Mouse (Mus musculus): ENCODE measurements around the gene Clstn3. TPM values are rescaled to one million over a fixed set of nuclear protein-coding genes. Genes with fewer than 3 reads are reported as not detected.
"Not testable (repeated sequence)": the region's sequence is repeated elsewhere in the genome, so short reads cannot be mapped to it uniquely, and the experiment has no call there.

The Clstn3 gene
- polyA plus RNA-seq, 1 experiment from 2014 or later, result 1.1 TPM

DNA sequence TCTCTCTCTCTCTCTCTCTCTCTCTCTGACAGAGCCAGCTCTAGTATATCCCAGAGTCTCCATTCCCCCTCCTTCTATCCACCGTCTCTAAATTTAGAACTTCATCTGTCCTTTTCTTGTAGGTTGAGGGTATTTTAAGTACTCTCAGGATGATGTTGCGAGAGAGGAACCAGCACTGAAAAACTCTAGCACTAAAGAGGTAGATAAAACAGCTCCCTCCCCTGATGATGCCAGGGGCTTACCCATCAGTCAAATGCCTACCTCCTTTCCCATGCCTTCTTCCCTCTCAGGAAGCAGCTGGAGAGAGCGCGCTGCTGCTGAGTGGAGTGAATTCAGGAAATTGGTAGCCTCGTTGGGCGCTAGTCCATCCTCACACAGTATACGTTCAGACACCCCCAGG lies 37.3 kb downstream of the Clstn3 start:
- H3K27ac ChIP-seq (replicated peaks), result no peak overlapping the region
- H3K9me3 ChIP-seq, result no peaks in the 10 kb centered on the region
- ATAC-seq (ENCODE audit: extremely low read depth, insufficient number of reproducible peaks, low FRiP score, low TSS enrichment), result no peak
- no peaks in the 10 kb centered on the region for H3K36me3 ChIP-seq
- 56% methylated on average over 7 of the region's 7 CpGs for WGBS
- peaks cover 39% of the 10 kb centered on the region for H3K4me1 ChIP-seq
- peaks cover 61% of the 10 kb centered on the region for H3K27me3 ChIP-seq (replicated peaks)
- no peak overlapping the region for H3K4me3 ChIP-seq
- no peak overlapping the region for H3K9ac ChIP-seq
- peak overlapping the region; percentile 20; the same call in 1 of the 2 replicates for H3K4me2 ChIP-seq

DNA sequence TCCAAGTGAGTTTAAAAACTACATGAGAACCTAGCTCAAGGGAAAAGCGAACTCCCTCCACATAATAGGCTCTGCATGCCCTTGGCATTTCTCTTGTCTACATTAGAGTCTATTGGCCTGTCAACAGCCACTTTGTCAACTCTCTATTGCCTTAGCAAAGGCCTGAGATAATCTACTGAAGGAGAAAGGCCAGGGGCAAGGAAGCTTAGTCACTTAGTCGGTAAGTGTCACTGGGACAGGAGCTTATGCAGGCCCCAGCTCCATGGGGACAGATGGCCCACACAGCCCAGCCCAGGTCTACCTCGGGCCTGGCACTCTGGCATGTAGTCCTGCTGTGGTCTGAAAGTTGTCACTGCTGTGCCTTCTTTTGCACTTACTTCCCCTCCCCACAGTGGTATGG lies 38.0 kb downstream of the Clstn3 start:
- Histone ChIP-seq H3K27me3 (replicated peaks) (peaks cover 54% of the 10 kb centered on the region), H3K4me1 (peaks cover 39% of the 10 kb centered on the region), H3K4me3 (no peak overlapping the region), H3K27ac (replicated peaks) (no peak overlapping the region), H3K36me3 (no peaks in the 10 kb centered on the region), H3K9ac (no peak overlapping the region), H3K4me2 (peak overlapping the region; percentile 20; the same call in 1 of the 2 replicates), H3K9me3 (no peaks in the 10 kb centered on the region)
- WGBS, result 20% methylated on average over 3 of the region's 3 CpGs
- no peak for ATAC-seq (ENCODE audit: extremely low read depth, insufficient number of reproducible peaks, low FRiP score, low TSS enrichment)

DNA sequence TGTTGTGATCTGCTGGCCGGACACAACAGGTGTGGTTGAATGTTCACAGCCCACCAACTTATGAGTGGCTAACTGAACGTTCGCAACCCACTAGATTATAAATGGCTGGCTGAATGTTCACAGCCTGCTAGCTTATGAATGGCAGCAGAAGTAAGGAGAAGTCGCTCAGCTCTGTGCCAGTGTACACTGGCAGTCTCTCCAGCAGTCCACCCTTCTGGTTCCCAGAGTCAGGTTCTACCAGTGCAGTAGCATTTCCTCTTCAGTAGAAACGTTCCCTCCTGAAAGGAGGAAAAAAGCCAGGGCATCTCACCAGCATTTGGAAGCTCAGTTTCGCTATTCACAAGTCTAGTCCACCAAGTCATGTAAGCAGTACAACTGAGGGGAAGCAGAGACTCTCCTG lies 39.1 kb downstream of the Clstn3 start:
- peaks cover 46% of the 10 kb centered on the region for H3K27me3 ChIP-seq (replicated peaks)
- 67% methylated on average over 6 of the region's 6 CpGs for WGBS

DNA sequence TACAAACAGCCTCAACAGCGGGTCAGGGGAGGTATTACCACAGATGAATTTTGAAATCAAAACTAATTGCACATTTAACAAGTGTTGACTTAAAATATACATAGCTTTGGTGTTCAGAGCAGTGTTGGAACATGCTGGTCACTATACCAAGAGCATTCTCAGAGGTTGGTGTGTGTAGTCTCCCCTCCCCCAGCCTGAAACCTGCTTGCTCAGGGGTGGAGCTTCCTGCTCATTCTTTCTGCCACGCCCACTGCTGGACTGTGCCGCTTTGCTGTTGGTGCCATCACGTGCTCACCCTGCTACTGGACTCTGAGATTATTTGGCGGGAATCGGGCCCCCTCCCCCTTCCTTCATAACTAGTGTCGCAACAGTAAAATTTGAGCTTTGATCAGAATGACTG lies 39.6 kb downstream of the Clstn3 start:
- not testable (repeated sequence) for H3K4me2 ChIP-seq; H3K36me3 ChIP-seq; H3K9ac ChIP-seq; H3K4me3 ChIP-seq; ATAC-seq (ENCODE audit: extremely low read depth, insufficient number of reproducible peaks, low FRiP score, low TSS enrichment); H3K9me3 ChIP-seq; H3K27ac ChIP-seq (replicated peaks)
- peaks cover 43% of the 10 kb centered on the region for H3K27me3 ChIP-seq (replicated peaks)
- H3K4me1 ChIP-seq, result peaks cover 39% of the 10 kb centered on the region
- 44% methylated on average over 7 of the region's 7 CpGs for WGBS

More for the DNA sequence above, 39.1 kb downstream of the Clstn3 start:
- H3K36me3 ChIP-seq, result no peaks in the 10 kb centered on the region
- ATAC-seq (ENCODE audit: extremely low read depth, insufficient number of reproducible peaks, low FRiP score, low TSS enrichment), result no peak
- H3K4me1 ChIP-seq, result peaks cover 39% of the 10 kb centered on the region
- no peak overlapping the region for H3K9ac ChIP-seq
- H3K27ac ChIP-seq (replicated peaks), result no peak overlapping the region
- H3K9me3 ChIP-seq, result no peaks in the 10 kb centered on the region
- H3K4me3 ChIP-seq, result no peak overlapping the region
- H3K4me2 ChIP-seq, result no peak overlapping the region

DNA sequence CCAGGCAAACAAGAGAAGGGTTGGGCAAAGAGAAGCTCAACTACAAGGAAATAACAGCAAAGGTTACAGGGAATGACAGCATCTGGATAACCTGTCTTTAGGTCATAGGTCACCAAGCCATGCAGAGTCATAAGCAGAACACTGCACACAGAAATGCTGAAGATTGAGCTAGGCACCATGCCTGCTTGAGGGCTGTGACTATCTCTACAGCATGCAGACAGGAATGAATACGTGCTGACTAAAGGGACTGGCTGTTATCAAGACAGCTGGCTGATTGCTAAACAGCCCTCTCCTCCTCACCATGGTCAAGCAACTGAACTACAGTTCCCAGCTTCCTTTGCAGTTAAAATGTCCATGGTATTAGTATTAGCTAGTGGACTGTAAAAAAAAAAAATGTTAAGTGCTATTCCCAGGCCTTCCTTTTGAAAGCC lies 40.5 kb downstream of the Clstn3 start:
- no peak overlapping the region for H3K4me3 ChIP-seq
- no peak for ATAC-seq (ENCODE audit: extremely low read depth, insufficient number of reproducible peaks, low FRiP score, low TSS enrichment)

DNA sequence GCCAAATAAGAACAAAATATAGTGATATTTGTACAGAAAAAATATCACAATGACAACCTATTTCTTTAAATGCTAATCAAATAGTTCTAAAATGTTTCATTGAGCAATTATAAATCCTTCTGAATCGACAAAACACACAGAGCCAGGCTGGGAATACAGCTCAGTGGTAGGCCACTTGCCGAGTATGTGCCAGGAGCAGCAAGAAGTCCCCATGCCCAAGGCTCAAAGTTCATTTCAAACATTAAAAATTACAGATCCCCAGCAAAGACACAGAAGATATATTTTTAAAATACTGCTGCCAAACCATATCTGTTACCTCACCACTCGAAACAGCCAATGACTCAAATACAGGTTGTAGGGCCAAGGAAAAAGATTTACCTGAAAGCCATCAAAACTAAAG lies 45.9 kb downstream of the Clstn3 start:
- ATAC-seq (ENCODE audit: extremely low read depth, insufficient number of reproducible peaks, low FRiP score, low TSS enrichment), result no peak
- Histone ChIP-seq H3K4me2 (no peak overlapping the region), H3K36me3 (no peaks in the 10 kb centered on the region), H3K27ac (replicated peaks) (no peak overlapping the region), H3K4me1 (peaks cover 18% of the 10 kb centered on the region), H3K9ac (no peak overlapping the region), H3K9me3 (no peaks in the 10 kb centered on the region), H3K4me3 (no peak overlapping the region), H3K27me3 (replicated peaks) (peaks cover 5% of the 10 kb centered on the region; the same call in 1 of the 2 replicates)
- WGBS, result 77% methylated on average over 3 of the region's 3 CpGs

More for the DNA sequence above, 40.5 kb downstream of the Clstn3 start:
- H3K9ac ChIP-seq, result no peak overlapping the region
- H3K4me1 ChIP-seq, result peaks cover 39% of the 10 kb centered on the region
- no peaks in the 10 kb centered on the region for H3K9me3 ChIP-seq
- 0% methylated on average over 1 of the region's 1 CpGs for whole genome bisulfite sequencing
- no peaks in the 10 kb centered on the region for H3K36me3 ChIP-seq
- H3K27ac ChIP-seq (replicated peaks), result no peak overlapping the region
- peaks cover 33% of the 10 kb centered on the region for H3K27me3 ChIP-seq (replicated peaks)
- H3K4me2 ChIP-seq, result no peak overlapping the region

DNA sequence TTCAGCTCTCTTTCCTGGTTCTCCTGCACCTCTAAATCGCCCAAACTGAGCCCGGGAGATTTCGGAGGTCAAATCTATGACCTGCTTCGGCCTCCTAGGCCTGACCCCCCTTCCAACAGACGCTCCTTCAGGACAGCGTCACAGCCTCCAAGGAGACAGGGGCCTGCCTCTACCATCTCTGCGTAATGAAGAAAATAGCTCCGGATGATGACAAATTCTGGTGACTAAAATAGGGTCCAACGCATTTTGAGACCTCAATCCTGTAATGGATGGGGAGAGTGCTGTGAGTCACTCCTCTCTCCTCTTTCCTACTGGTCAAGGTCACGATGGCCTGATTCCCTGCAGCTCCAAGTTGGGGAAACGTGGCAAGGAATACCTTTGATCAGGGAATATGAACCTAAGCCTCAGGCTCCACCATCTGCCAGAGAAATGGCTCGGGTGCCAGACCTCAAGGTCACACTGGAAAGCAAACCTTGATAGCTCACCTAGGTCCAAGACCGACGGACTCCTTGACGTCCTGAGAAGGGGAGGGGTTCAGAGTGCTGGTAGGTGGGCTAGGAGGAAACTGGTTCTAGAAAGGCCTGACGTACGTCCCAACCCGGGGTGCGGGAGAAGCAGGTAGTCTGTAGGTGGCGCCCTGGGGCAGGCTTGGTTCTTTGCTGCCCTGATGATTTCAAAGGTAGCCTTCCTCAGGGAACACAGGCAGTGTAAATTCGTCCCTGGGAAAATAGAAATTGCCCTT lies 49.1 kb downstream of the Clstn3 start:
- Histone ChIP-seq H3K27me3 (replicated peaks) (peaks cover 2% of the 10 kb centered on the region; the same call in 1 of the 2 replicates), H3K9me3 (no peaks in the 10 kb centered on the region), H3K9ac (peak overlapping the region; percentile 95), H3K27ac (replicated peaks) (peak overlapping the region; percentile 83), H3K4me2 (peak overlapping the region; percentile 91), H3K4me1 (peaks cover 23% of the 10 kb centered on the region), H3K36me3 (peaks cover 27% of the 10 kb centered on the region), H3K4me3 (peak overlapping the region; percentile 87)
- peak; percentile 5; the same call in 1 of the 2 replicates for ATAC-seq (ENCODE audit: extremely low read depth, insufficient number of reproducible peaks, low FRiP score, low TSS enrichment)
- WGBS, result 5% methylated on average over 21 of the region's 21 CpGs

DNA sequence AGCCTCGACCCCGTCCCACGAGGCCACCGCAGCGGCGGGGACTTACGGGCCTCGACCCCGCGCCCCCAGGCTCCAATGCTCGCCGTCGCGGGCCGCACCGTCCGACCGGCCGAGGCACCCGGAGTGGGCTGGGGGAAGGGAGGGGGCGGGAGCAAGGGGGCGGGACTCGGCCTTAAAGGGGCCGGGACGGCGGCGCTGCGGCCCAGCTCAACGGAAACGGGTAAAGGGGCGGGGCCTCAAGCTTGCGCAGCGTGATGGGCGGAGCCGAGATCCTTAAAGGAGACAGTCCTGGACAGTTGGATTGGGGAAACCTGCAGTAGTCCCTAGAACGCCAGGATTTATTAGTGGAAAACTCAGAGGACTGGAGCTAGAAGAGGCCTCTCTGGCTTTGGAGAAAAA lies 49.7 kb downstream of the Clstn3 start, which contains the start of gene Pex5:
Pex5 (minus strand) TSS at position 141 of the 399 bp plus-strand sequence.
- WGBS, result under 1% methylated on average over 35 of the region's 36 CpGs
- Histone ChIP-seq H3K4me1 (peaks cover 23% of the 10 kb centered on the region), H3K4me2 (peak within 1 kb of the TSS; percentile 91), H3K27me3 (replicated peaks) (no peaks in the 10 kb centered on the region), H3K9me3 (no peaks in the 10 kb centered on the region), H3K4me3 (peak within 1 kb of the TSS; percentile 87), H3K36me3 (peaks cover 32% of the 10 kb centered on the region), H3K27ac (replicated peaks) (peak within 1 kb of the TSS; percentile 83), H3K9ac (peak within 1 kb of the TSS; percentile 95)
- ATAC-seq (ENCODE audit: extremely low read depth, insufficient number of reproducible peaks, low FRiP score, low TSS enrichment), result peak; percentile 93

DNA sequence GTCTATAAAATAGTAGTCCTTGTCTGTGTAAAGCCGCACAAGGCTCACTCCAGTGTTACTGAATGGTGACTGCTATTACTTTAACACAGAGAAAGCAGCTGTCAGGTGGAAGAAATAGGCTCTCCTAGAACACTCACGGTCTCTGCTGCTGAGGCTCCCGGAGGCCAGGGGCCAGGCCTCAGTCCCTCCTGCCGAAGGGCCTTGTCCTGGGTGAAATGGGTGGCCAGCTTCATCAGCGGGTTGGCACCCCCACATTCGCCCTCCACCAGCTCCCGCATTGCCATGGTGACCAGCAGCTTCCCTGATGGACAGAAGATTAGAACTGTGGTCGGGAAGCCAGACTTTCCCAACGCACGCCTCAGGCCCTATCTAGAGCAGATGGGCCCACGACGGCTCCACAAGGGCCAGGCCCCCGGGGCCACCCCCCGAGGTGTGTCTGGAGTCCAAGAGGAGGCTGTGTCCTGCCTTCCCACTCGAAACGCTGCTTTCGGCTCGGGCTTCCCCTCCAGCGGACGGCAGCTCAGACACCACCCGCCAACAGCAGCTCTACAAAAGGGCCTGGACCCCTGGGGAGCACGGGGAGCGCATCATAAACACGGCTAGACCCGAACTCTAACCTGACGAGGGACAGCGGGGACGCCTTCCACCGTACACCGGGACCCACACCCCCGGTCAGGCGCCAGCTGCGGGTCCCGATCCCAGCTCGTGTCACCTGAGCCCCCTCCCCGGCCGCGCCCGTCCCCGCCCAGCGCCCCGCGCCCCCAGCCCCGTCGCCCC lies 50.3 kb downstream of the Clstn3 start:
- Histone ChIP-seq H3K27ac (replicated peaks) (peak overlapping the region; percentile 83), H3K27me3 (replicated peaks) (no peaks in the 10 kb centered on the region)
- peak; percentile 28; the same call in 1 of the 2 replicates for ATAC-seq (ENCODE audit: extremely low read depth, insufficient number of reproducible peaks, low FRiP score, low TSS enrichment)

DNA sequence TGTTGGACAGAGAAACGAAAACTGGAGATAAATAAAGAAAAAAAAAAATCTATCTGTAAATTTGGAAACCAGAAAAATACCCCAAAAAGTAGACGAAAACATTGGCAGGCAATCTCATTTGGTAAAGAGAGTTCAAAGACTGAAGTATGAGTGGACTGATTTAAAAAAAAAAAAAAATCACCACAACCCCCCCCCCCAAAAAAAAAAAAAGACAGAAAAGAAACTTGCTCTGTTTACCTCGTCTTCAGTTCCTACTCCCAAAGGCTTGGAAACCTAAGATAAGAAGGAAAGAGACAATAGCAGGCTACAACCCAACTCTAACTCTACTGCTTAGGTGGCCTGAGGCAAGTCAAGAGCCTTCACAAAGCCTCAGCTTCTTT lies 50.8 kb downstream of the Clstn3 start:
- peak overlapping the region; percentile 95 for H3K9ac ChIP-seq
- H3K36me3 ChIP-seq, result peaks cover 38% of the 10 kb centered on the region
- peak overlapping the region; percentile 87 for H3K4me3 ChIP-seq
- no peaks in the 10 kb centered on the region for H3K27me3 ChIP-seq (replicated peaks)
- peaks cover 28% of the 10 kb centered on the region for H3K4me1 ChIP-seq
- 60% methylated on average over 3 of the region's 3 CpGs for WGBS
- ATAC-seq (ENCODE audit: extremely low read depth, insufficient number of reproducible peaks, low FRiP score, low TSS enrichment), result no peak
- peak overlapping the region; percentile 83; the same call in 1 of the 2 replicates for H3K27ac ChIP-seq (replicated peaks)
- H3K9me3 ChIP-seq, result no peaks in the 10 kb centered on the region
- peak overlapping the region; percentile 91 for H3K4me2 ChIP-seq

More for the DNA sequence above, 50.3 kb downstream of the Clstn3 start:
- Histone ChIP-seq H3K4me2 (peak overlapping the region; percentile 91), H3K9ac (peak overlapping the region; percentile 95), H3K36me3 (peaks cover 35% of the 10 kb centered on the region), H3K4me3 (peak overlapping the region; percentile 87), H3K4me1 (peaks cover 23% of the 10 kb centered on the region), H3K9me3 (no peaks in the 10 kb centered on the region)
- WGBS, result 3% methylated on average over 45 of the region's 45 CpGs

DNA sequence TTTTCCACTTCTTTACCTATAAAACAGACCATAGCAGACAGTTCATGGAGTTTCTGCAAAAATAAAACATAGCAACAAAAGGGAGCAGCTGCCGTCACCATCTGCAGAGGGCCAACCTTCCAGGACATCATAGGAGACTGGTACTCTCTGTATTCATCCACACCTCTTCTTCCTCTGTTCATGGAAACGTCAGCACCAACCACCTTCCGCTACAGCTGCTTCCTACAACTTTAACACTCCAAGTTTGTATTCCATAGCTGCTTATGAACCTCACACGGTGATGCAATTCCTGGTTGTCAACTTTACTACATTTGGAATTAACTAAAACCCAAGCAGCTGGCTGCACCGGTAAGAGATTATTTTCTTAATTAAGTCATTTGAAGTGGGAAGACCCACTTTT lies 56.2 kb downstream of the Clstn3 start:
- Histone ChIP-seq H3K27me3 (replicated peaks) (no peaks in the 10 kb centered on the region), H3K4me3 (no peak overlapping the region), H3K27ac (replicated peaks) (no peak overlapping the region), H3K36me3 (peaks cover 89% of the 10 kb centered on the region), H3K9me3 (no peaks in the 10 kb centered on the region), H3K4me1 (peaks cover 12% of the 10 kb centered on the region), H3K9ac (no peak overlapping the region), H3K4me2 (no peak overlapping the region)
- 87% methylated on average over 5 of the region's 5 CpGs for WGBS
- no peak for ATAC-seq (ENCODE audit: extremely low read depth, insufficient number of reproducible peaks, low FRiP score, low TSS enrichment)
